Mouse (Mus musculus) hindbrain, embryonic 16.5 days (tissue): ENCODE data around the gene Slc25a35. TPM values are rescaled to one million over a fixed set of nuclear protein-coding genes. Genes with fewer than 3 reads are reported as not detected.

Experiments used
- microRNA-seq: library from miRNA; unstranded; fragments of <30 nt; microRNA quantifications from one replicate; pipeline ENCODE4, GENCODE M21; 2017
- polyA plus RNA-seq: library from polyadenylated mRNA; unstranded; fragments of >200 nt; fragmentation: Nextera tagmentation; extraction: Ambion mirVana; gene quantifications from 2 replicates; pipeline ENCODE4 v1.2.1, GENCODE M21; 2015

Gene Slc25a35
- polyA plus RNA-seq, 1 experiment from 2014 or later = 3.4 TPM

Small RNA genes within 50 kb of the gene (microRNA-seq; reads per million reads assigned to microRNA genes)
- 7.9 reads per million, percentile 24 among the genes with 10 or more reads in this experiment for gene Mir3062

Other genes with a start within 250 kb of the Slc25a35 start
- 109 and 112 TPM in 2 replicates for gene Ndel1, start 96.3 kb upstream of the Slc25a35 start, polyA plus RNA-seq
- gene Rnf222, start 79.6 kb upstream of the Slc25a35 start, polyA plus RNA-seq = 0.04 TPM in 1 of 2 replicates, not detected in the other
- 487 and 500 TPM in 2 replicates for gene Rpl26, start 66.5 kb upstream of the Slc25a35 start, polyA plus RNA-seq
- 0.34 and 0.67 TPM in 2 replicates for gene Odf4, start 41.0 kb upstream of the Slc25a35 start, polyA plus RNA-seq
- gene Arhgef15, start 10.7 kb upstream of the Slc25a35 start, polyA plus RNA-seq = 27.2 and 33.9 TPM in 2 replicates
- 30.0 and 36.9 TPM in 2 replicates for gene Rangrf, start 7.1 kb downstream of the Slc25a35 start, polyA plus RNA-seq
- gene Pfas, start 40.3 kb downstream of the Slc25a35 start, polyA plus RNA-seq = 12.9 and 16.4 TPM in 2 replicates
- gene Ctc1, start 47.8 kb downstream of the Slc25a35 start, polyA plus RNA-seq = 62.9 and 66.0 TPM in 2 replicates
- gene Aurkb, start 77.5 kb downstream of the Slc25a35 start, polyA plus RNA-seq = 26.9 and 32.2 TPM in 2 replicates
- 18.1 and 20.9 TPM in 2 replicates for gene Borcs6, start 91.6 kb downstream of the Slc25a35 start, polyA plus RNA-seq
- 38.6 and 42.6 TPM in 2 replicates for gene Tmem107, start 102.7 kb downstream of the Slc25a35 start, polyA plus RNA-seq
- 402 and 475 TPM in 2 replicates for gene Vamp2, start 120.4 kb downstream of the Slc25a35 start, polyA plus RNA-seq
- gene Per1, start 127.1 kb downstream of the Slc25a35 start, polyA plus RNA-seq = 11.1 and 11.2 TPM in 2 replicates
- gene Hes7, start 152.3 kb downstream of the Slc25a35 start, polyA plus RNA-seq = 1.4 and 1.8 TPM in 2 replicates
- 0.94 and 1.2 TPM in 2 replicates for gene 9130213A22Rik, start 154.5 kb downstream of the Slc25a35 start, polyA plus RNA-seq
- 8.1 and 8.5 TPM in 2 replicates for gene Aloxe3, start 157.8 kb downstream of the Slc25a35 start, polyA plus RNA-seq
- gene Alox12b, start 188.9 kb downstream of the Slc25a35 start, polyA plus RNA-seq = 0.65 and 0.95 TPM in 2 replicates
- 0.73 and 0.84 TPM in 2 replicates for gene Alox8, start 229.7 kb downstream of the Slc25a35 start, polyA plus RNA-seq